Mouse (Mus musculus) megakaryocyte, embryonic 14.5 days (primary cell): ENCODE data around the gene Alg9.

ENCODE experiments used
- FLI1 ChIP-seq: IDR thresholded peaks from 2 replicates; pipeline ENCODE4 v1.6.1; 2012; ENCODE audit warnings: low read length, inconsistent platforms, mixed read lengths
- GATA1 ChIP-seq: IDR thresholded peaks from 3 replicates; pipeline ENCODE4 v1.6.1; 2012; ENCODE audit warnings: mixed read lengths, low read length, inconsistent platforms, borderline replicate concordance

DNA sequence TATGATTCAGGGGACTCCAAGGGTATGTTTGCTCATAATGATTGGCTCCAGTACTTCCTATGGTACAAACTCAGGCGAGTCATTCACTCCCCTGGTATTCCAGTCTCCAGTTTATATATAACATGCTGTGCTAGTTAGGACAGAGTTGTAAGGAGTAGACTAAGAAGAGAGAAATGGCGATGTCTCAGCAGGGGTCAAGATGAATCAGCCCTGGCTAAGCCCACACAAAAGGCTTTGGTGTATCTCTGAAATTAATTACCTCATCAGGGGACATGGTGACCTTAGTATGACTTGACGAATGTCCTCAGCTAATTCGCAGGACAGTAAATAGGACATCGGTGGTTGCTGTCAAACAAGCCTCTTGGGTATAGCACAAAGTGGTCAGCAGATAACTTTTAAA lies 18.1 kb upstream of the Alg9 start:
- TF ChIP-seq GATA1 (no peak), FLI1 (no peak)
